Mouse (Mus musculus): ENCODE results near the gene Mad2l1bp.

DNA sequence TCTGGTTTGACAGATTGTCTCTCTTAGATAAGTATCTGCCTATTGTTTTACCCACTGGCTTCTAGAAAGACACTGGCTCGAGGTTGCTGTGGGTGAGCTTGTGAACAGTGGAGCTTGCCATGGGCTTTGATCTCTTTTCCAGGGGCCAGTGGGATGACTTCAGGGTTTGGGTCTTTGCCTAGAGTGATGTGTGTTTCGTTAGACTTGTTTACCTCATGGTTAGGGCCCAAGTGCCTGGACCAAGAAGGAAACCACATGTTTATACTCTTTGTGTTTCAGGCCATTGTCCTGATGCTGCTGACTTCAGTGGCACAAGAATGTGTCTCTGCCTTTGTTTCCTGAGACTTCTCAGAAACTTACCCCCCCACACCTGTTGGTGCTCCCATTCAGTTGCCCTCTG, 37.9 kb downstream of the Mad2l1bp start:
- no peak for TF ChIP-seq CTCF (conservative IDR thresholded peaks at IDR 0.05; ENCODE audit: insufficient read depth, insufficient read length, low read depth, low read length)
- TF ChIP-seq POLR2A (IDR thresholded peaks at IDR 0.05; ENCODE audit: low read depth, low read length), result no peak
